Mouse (Mus musculus): ENCODE measurements around the gene Nxph4. TPM values are rescaled to one million over a fixed set of nuclear protein-coding genes. Genes with fewer than 3 reads are reported as not detected.

The Nxph4 gene
- total and polyA plus RNA-seq, 3 experiments: 0.13 to 0.14 TPM; not detected in 1

- no peak for DNase-seq (ENCODE audit: extremely low read depth)
- Histone ChIP-seq H3K4me2 (ENCODE audit: insufficient read depth, low read depth, poor library complexity, severe bottlenecking) (peak overlapping the region; percentile 79; the same call in 1 of the 2 replicates), H3K27me3 (replicated peaks) (peaks cover 17% of the 10 kb centered on the region), H3K79me2 (replicated peaks; ENCODE audit: control insufficient read depth, extremely low read depth, insufficient read depth, poor library complexity, severe bottlenecking) (peaks cover 3% of the 10 kb centered on the region), H3K9ac (ENCODE audit: insufficient read depth, low read depth) (no peak overlapping the region), H3K27ac (ENCODE audit: insufficient read depth, low read depth) (no peak overlapping the region), H3K36me3 (replicated peaks in 1 of 2; ENCODE audit: control insufficient read depth in 1 of 2, insufficient read depth in 1 of 2, low read length in 1 of 2) (peaks cover 27 to 39% of the 10 kb centered on the region in 2 experiments), H3K4me1 (ENCODE audit: control insufficient read depth in 1 of 2, insufficient read depth in 2 of 2) (peaks cover 32 to 78% of the 10 kb centered on the region in 2 experiments), H3K9me3 (replicated peaks; ENCODE audit: low read length) (no peaks in the 10 kb centered on the region), H3K4me3 (replicated peaks in 1 of 3; ENCODE audit: low read depth in 2 of 3, low read length in 2 of 3, poor library complexity in 1 of 3) (no peak overlapping the region)
- TF ChIP-seq BHLHE40 (IDR thresholded peaks at IDR 0.05; ENCODE audit: low read depth, low read length): peak; percentile 63
- no peak for TF ChIP-seq JUN (IDR thresholded peaks at IDR 0.05; ENCODE audit: insufficient read depth, low read depth, low read length)
- in situ Hi-C loops (cut with MboI; ENCODE audit: low pct_ligation_motif_present, low pct_unique_long_range_greater_than_20kb, low sequenced_read_pairs): no loop called here
- dilution Hi-C loops (cut with MboI; ENCODE audit: extremely low pct_ligation_motif_present, extremely low pct_unique_long_range_greater_than_20kb, low sequenced_read_pairs): no loop called here
Observed at GRCm38 (mm10) chr10:127514111-127514698, 20.2 kb downstream of the Nxph4 start.

- H3K27me3 ChIP-seq (replicated peaks): peaks cover 17% of the 10 kb centered on the region
- H3K9ac ChIP-seq (ENCODE audit: insufficient read depth, low read depth): peak overlapping the region; percentile 55
- H3K27ac ChIP-seq (ENCODE audit: insufficient read depth, low read depth): no peak overlapping the region
- in situ Hi-C loops (cut with MboI; ENCODE audit: low pct_ligation_motif_present, low pct_unique_long_range_greater_than_20kb, low sequenced_read_pairs): no loop called here
- no peaks in the 10 kb centered on the region for H3K79me2 ChIP-seq (replicated peaks; ENCODE audit: control insufficient read depth, extremely low read depth, insufficient read depth, poor library complexity, severe bottlenecking)
- H3K4me1 ChIP-seq (ENCODE audit: control insufficient read depth in 1 of 2, insufficient read depth in 2 of 2): peaks cover 32 to 75% of the 10 kb centered on the region in 2 experiments
- dilution Hi-C loops (cut with MboI; ENCODE audit: extremely low pct_ligation_motif_present, extremely low pct_unique_long_range_greater_than_20kb, low sequenced_read_pairs): no loop called here
- H3K36me3 ChIP-seq (replicated peaks in 1 of 2; ENCODE audit: control insufficient read depth in 1 of 2, insufficient read depth in 1 of 2, low read length in 1 of 2): peaks cover 21 to 33% of the 10 kb centered on the region in 2 experiments
- TF ChIP-seq SMC3 (IDR thresholded peaks at IDR 0.05; ENCODE audit: low read depth, low read length) (no peak), MYC (IDR thresholded peaks at IDR 0.05; ENCODE audit: low read depth, low read length) (no peak), EP300 (IDR thresholded peaks at IDR 0.05; ENCODE audit: low read length) (no peak), ZC3H11A (IDR thresholded peaks at IDR 0.05; ENCODE audit: low read depth, low read length) (no peak), ETS1 (conservative IDR thresholded peaks at IDR 0.05; ENCODE audit: low read depth, low read length) (no peak), TCF12 (IDR thresholded peaks at IDR 0.05; ENCODE audit: low read depth, low read length) (peak; percentile 45; the same call in 1 of the 2 replicates)
- peak overlapping the region in 2 of 3 experiments; percentile 4 to 59 for H3K4me3 ChIP-seq (replicated peaks in 1 of 3; ENCODE audit: low read depth in 2 of 3, low read length in 2 of 3, poor library complexity in 1 of 3)
- DNase-seq (ENCODE audit: extremely low read depth): peak; percentile 35
- H3K4me2 ChIP-seq (ENCODE audit: insufficient read depth, low read depth, poor library complexity, severe bottlenecking): peak overlapping the region; percentile 79
- no peaks in the 10 kb centered on the region for H3K9me3 ChIP-seq (replicated peaks; ENCODE audit: low read length)
Observed at GRCm38 (mm10) chr10:127513501-127514091, 20.8 kb downstream of the Nxph4 start.

- in situ Hi-C loops (cut with MboI; ENCODE audit: low pct_ligation_motif_present, low pct_unique_long_range_greater_than_20kb, low sequenced_read_pairs) (no loop called here), dilution Hi-C loops (cut with MboI; ENCODE audit: extremely low pct_ligation_motif_present, extremely low pct_unique_long_range_greater_than_20kb, low sequenced_read_pairs) (no loop called here)
- peaks cover 30 to 73% of the 10 kb centered on the region in 2 experiments for H3K4me1 ChIP-seq (ENCODE audit: control insufficient read depth in 1 of 2, insufficient read depth in 2 of 2)
- H3K27ac ChIP-seq (ENCODE audit: insufficient read depth, low read depth): peak overlapping the region; percentile 88
- H3K36me3 ChIP-seq (replicated peaks in 1 of 2; ENCODE audit: control insufficient read depth in 1 of 2, insufficient read depth in 1 of 2, low read length in 1 of 2): peaks cover 13 to 25% of the 10 kb centered on the region in 2 experiments
- no peaks in the 10 kb centered on the region for H3K79me2 ChIP-seq (replicated peaks; ENCODE audit: control insufficient read depth, extremely low read depth, insufficient read depth, poor library complexity, severe bottlenecking)
- peak overlapping the region; percentile 86 for H3K9ac ChIP-seq (ENCODE audit: insufficient read depth, low read depth)
- no peaks in the 10 kb centered on the region for H3K9me3 ChIP-seq (replicated peaks; ENCODE audit: low read length)
- peak overlapping the region; percentile 86 for H3K4me2 ChIP-seq (ENCODE audit: insufficient read depth, low read depth, poor library complexity, severe bottlenecking)
- H3K27me3 ChIP-seq (replicated peaks): peaks cover 17% of the 10 kb centered on the region
- peak; percentile 90 for DNase-seq (ENCODE audit: extremely low read depth)
- peak overlapping the region; percentile 55 to 67 (median 59) for H3K4me3 ChIP-seq (replicated peaks in 1 of 3; ENCODE audit: low read depth in 2 of 3, low read length in 2 of 3, poor library complexity in 1 of 3)
- TF ChIP-seq HCFC1 (IDR thresholded peaks at IDR 0.05; ENCODE audit: low read depth, low read length) (peak; percentile 50; the same call in 1 of the 2 replicates), SIN3A (IDR thresholded peaks at IDR 0.05; ENCODE audit: low read length) (peak; percentile 64; the same call in 1 of the 2 replicates), NELFE (IDR thresholded peaks at IDR 0.05; ENCODE audit: low read depth, low read length) (peak; percentile 97), TBP (conservative IDR thresholded peaks at IDR 0.05; ENCODE audit: low read depth, low read length) (0 out of 2 replicates have a peak, but pooled peaks have one; percentile 15), MYC (IDR thresholded peaks at IDR 0.05; ENCODE audit: low read depth, low read length) (peak; percentile 68; the same call in 1 of the 2 replicates), BHLHE40 (IDR thresholded peaks at IDR 0.05; ENCODE audit: low read depth, low read length) (peak; percentile 49), E2F4 (IDR thresholded peaks at IDR 0.05; ENCODE audit: insufficient replicate concordance, low read depth, low read length) (no peak), NRF1 (IDR thresholded peaks at IDR 0.05; ENCODE audit: low read depth, low read length) (peak; percentile 60), RAD21 (IDR thresholded peaks at IDR 0.05; ENCODE audit: low read depth, low read length) (peak; percentile 80), JUND (conservative IDR thresholded peaks at IDR 0.05; ENCODE audit: low read depth, low read length) (no peak), CHD2 (IDR thresholded peaks at IDR 0.05; ENCODE audit: low read length) (no peak), CTCF (conservative IDR thresholded peaks at IDR 0.05 in 1 of 2, IDR thresholded peaks at IDR 0.05 in 1 of 2; ENCODE audit: low read depth in 2 of 2, low read length in 2 of 2) (peak; percentile 87 to 100; a peak in 3 of 4 replicates), POLR2AphosphoS2 (IDR thresholded peaks at IDR 0.05; ENCODE audit: low read depth, low read length) (no peak), IRF4 (IDR thresholded peaks at IDR 0.05; ENCODE audit: low read depth, low read length) (peak; percentile 39; the same call in 1 of the 2 replicates), ETS1 (conservative IDR thresholded peaks at IDR 0.05; ENCODE audit: low read depth, low read length) (no peak; the same call in 1 of the 2 replicates), SMC3 (IDR thresholded peaks at IDR 0.05; ENCODE audit: low read depth, low read length) (peak; percentile 78), MEF2A (IDR thresholded peaks at IDR 0.05; ENCODE audit: borderline replicate concordance, low read depth, low read length) (peak; percentile 84), POLR2A (IDR thresholded peaks at IDR 0.05; ENCODE audit: low read depth, low read length) (peak; percentile 43; the same call in 1 of the 2 replicates), ZMIZ1 (IDR thresholded peaks at IDR 0.05; ENCODE audit: low read depth, low read length) (0 out of 2 replicates have a peak, but pooled peaks have one; percentile 35)
Observed at GRCm38 (mm10) chr10:127512813-127513212, 21.5 kb downstream of the Nxph4 start.
